Mouse (Mus musculus): Measurements from ENCODE around the gene Tcf20.

GRCm38 (mm10) chr15:83036089-83036488, 48.4 kb upstream of the Tcf20 start:
- no peak for TF ChIP-seq CTCF (IDR thresholded peaks at IDR 0.05; ENCODE audit: low read depth)
- TF ChIP-seq EP300 (IDR thresholded peaks at IDR 0.05; ENCODE audit: low read depth): no peak

Measured in liver, embryonic 14.5 days (tissue).